Mouse (Mus musculus) neutrophil, adult 59 days (primary cell): ENCODE data around the gene Olfr18. TPM values are rescaled to one million over a fixed set of nuclear protein-coding genes. Genes with fewer than 3 reads are reported as not detected.

ENCODE experiments used
- total RNA-seq, 2 experiments: library from RNA; stranded (reverse); gene quantifications; 1 replicate in 1 of 2; 2 replicates in 1 of 2; pipeline ENCODE4 v1.2.4; 2023

Olfr18 gene
- not detected for total RNA-seq

DNA sequence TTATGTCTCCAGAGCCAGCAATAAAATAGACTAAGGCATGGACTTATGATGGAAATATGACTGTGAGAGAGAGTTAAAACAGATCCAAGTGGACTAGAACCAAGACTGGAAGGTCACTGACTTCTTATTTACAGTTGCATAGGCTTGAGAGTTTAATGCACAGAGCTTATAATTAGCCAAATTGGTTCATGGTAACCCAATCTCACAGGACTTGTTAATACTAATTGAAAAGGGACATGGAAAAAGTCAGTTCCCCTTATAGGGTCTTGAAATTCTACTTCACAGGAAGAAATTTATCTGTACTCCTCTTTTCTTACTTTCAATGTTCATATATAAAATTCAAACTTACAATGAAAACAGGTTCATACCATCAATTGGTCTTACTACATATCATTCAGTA, at the start of gene Olfr18:
Gene Olfr18 (minus strand): TSS at position 101 of the 400 bp plus-strand sequence.

DNA sequence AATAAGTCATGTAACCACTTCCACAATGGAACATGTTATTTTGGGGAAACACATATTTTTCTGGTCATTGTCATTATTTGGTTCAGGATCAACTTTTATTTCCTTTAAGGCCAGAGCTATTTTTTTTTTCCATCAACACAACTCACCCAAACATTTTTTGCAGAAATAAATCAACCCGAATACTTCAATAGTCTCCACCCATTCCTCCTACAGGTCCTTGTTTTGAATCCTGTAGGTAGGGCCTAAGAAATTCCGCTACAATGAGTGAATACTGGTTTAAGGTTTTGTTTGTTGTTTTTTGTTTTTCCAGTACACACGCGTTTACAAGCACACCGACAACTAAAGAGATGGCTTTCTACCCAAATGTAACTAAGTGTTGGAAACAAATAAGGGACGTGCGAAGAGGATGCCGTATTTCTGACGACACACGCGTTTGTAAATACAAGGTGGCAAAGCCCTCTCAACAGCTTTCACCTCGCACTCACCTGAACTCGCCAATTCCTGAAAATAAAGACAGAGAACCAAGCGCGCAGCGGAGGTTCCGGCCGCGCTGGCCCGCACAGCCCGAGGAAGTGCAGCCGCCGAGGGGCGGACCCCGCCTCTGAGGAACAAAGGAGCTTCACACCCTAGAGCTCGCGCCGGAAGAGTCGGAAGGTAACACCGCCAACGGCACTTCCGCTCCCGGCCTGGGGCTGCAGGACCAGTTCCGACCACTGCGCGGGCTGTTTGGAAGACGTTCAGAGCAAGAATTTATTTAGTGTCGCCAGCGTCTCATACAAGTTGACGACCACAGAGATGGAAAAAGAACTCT, 48.8 kb upstream of the Olfr18 start, which contains the start of gene Zfp560:
Gene Zfp560 (minus strand): TSS at position 646 of the 811 bp plus-strand sequence.

DNA sequence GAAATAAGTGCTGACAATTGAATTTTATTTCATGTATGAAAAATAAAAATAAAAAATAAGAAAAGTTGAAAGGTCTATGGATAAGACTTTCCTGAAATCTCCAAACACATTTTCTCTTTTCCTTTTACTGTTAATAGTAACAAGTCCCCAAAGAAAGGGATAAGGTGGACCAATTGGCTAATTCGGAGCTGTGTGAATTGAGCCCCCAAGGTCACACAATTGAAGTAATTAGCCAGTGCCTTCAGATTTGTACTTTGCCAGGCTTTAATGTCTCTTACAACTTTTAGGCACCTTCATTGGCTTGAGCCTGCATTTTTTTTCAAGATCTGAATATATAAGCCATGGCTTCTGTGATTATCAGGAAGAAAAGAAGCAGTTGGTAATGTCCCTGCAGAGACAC, 37.7 kb downstream of the Olfr18 start, which contains the start of gene Olfr873:
Gene Olfr873 (plus strand): TSS at position 301 of the 400 bp plus-strand sequence.

DNA sequence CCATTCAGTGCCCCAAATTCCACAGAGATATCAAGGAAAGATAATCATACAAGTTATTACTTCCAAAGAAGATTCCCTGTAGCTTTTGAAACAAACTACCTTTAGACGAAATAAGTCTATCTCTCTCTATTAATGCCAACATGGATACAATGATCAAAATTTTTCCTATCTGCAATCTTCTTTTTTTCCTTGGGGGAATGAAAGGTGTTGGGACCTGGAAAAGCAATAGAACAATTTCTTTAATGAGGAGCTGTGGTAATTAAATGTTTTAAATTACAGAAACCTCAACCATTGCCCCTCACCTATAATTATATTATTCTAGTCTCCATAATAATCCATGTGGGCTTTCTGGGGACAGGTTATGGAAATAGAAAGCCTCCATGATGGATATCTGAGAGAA, 53.8 kb downstream of the Olfr18 start, which contains the start of gene Olfr39:
Gene Olfr39 (plus strand): TSS at position 301 of the 400 bp plus-strand sequence.

Other genes starting within 250 kb of the Olfr18 start
- not detected for gene Olfr868, start 237.5 kb downstream of the Olfr18 start, total RNA-seq
- not detected for gene Olfr869, start 207.1 kb downstream of the Olfr18 start, total RNA-seq
- not detected for gene Olfr870, start 162.0 kb downstream of the Olfr18 start, total RNA-seq
- not detected for gene Olfr871, start 123.9 kb downstream of the Olfr18 start, total RNA-seq
- not detected for gene Olfr872, start 99.0 kb downstream of the Olfr18 start, total RNA-seq
- not detected for gene Olfr39, start 53.7 kb downstream of the Olfr18 start, total RNA-seq
- gene Olfr873, start 37.6 kb downstream of the Olfr18 start, total RNA-seq = not detected
- gene Zfp560, start 49.1 kb upstream of the Olfr18 start, total RNA-seq = 1 to 10 TPM; 1.6 to 3.3 TPM
- 10 to 100 TPM; 20.3 to 22.4 TPM for gene Zfp26, start 124.1 kb upstream of the Olfr18 start, total RNA-seq
- gene Zfp426, start 156.7 kb upstream of the Olfr18 start, total RNA-seq = 10 to 100 TPM; 15.1 to 18.7 TPM
- gene Zfp266, start 185.3 kb upstream of the Olfr18 start, total RNA-seq = 10 to 100 TPM; 13.3 to 15.9 TPM
- gene Zfp846, start 245.2 kb upstream of the Olfr18 start, total RNA-seq = 1 to 10 TPM; 2.9 to 3.0 TPM